Mouse (Mus musculus) frontal cortex, postnatal 10 days (tissue): ENCODE measurements at regions not wholly inside any gene's neighbourhood (a gene's known extent, or its start where the extent isn't known, plus 50 kb on each side); places are given as distances from the start of the nearest gene placed in this dataset.

Experiments used
- DNase-seq, 2 experiments: peaks; one replicate each; pipeline ENCODE4 v3.0.0; 2022; ENCODE audit warnings: low spot score in 2 of 2, mixed read lengths in 1 of 2

GRCm38 (mm10) chr1:183717060-183717459 lies 296.0 kb upstream of the Dusp10 start:
- no peak for DNase-seq

- no peak for DNase-seq
These were observed 264.0 kb upstream of the Dusp10 start for GRCm38 (mm10) chr1:183749126-183749525.

DNA sequence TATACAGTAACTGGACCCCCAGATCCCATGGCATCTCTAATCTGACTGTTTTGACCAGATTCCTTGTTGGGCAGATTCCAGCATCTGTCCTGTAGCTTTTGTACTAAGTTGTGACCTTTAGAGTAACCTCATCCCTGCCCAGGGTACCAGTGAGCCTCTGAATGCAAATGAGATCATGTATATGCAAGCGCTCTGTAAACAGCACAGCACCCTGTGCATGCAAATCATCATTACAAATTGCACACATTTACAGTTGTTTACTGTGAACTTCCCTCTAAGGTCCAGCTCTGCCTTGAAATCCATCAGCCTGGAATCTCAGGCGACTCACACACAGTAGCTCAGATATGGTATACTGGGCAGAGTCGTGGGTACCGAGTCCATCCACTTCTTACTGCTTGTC lies 258.6 kb upstream of the Dusp10 start:
- no peak for DNase-seq

DNA sequence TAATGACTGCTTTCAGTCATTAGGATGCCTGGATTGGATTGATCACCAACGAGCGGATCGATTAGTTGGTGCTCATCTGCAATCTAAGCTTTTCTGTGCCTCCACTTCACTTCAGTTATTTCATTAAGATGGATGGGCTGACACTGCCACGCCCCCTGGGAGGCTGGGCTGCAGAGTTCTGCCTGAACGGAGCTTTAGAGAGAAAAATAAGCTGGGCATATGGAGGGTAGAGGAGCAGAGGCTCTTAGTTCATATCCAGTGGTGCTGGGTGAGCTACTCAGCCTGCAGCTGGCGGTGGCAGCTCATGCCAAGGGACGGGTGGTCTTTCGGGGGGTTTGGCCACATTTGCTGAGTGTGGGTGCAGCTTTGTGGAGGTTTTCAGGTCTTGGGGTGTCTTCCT lies 256.4 kb upstream of the Dusp10 start:
- DNase-seq, result no peak

DNA sequence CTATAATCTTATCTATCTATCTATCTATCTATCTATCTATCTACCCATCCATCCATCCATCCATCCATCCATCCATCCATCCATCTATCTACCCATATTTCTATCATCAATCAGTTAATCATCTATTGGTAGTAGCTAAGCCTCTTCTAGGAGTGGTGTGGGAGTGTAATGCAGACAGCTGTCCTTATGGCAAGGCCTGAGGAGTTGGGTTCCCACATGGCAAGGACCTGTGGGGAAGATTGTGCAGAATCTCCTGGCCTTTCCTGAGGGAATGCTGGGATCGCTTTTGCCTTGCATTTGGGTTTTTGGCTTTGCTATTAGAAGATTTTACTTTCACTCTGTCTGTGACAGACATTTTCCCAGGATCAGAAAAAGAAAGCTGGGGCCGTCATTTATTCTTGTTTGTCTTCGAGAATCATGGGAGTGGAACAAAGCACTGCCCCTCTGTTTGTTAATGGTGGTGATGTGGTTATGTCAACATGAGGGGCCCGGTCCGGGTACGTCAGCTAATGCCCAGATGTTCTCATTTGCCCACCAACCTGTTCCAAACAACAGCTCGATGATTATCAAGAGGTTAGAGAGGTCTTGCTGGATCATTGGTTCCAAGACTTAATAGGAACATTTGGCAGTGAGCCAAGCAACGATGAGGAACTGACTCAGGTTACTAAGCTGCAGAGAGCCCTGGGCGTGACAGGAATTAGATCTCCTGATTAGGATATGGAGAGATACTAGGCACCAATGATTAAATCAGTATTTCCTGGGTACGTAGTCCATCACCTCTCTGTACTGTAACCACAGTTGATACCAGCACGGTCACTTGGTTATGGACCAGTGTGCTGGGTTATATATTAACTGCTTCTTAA lies 249.0 kb upstream of the Dusp10 start:
- no peak for DNase-seq

DNA sequence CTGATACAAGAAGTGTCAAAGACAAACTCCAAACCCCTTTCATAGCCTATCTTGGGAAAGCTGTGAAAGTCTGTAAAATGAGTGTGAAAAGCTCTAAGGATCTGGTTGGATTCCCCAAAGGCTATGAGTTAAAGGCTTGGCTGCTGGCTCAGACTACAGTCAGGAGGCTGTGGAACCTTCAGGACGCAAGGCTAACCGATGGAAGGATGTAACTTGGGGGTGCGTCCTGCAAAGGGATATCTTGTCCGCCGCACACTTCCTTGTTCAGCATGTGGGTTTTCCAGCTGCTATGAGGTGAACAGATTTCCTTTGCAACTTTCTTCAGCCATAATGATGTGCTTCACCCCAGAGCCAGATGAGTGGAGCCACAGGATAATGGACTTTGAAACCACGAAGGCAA lies 240.3 kb upstream of the Dusp10 start:
- DNase-seq, result no peak

GRCm38 (mm10) chr1:183780180-183780579 lies 232.9 kb upstream of the Dusp10 start:
- no peak for DNase-seq

- no peak for DNase-seq
These were observed 232.3 kb upstream of the Dusp10 start for GRCm38 (mm10) chr1:183780779-183781178.

DNA sequence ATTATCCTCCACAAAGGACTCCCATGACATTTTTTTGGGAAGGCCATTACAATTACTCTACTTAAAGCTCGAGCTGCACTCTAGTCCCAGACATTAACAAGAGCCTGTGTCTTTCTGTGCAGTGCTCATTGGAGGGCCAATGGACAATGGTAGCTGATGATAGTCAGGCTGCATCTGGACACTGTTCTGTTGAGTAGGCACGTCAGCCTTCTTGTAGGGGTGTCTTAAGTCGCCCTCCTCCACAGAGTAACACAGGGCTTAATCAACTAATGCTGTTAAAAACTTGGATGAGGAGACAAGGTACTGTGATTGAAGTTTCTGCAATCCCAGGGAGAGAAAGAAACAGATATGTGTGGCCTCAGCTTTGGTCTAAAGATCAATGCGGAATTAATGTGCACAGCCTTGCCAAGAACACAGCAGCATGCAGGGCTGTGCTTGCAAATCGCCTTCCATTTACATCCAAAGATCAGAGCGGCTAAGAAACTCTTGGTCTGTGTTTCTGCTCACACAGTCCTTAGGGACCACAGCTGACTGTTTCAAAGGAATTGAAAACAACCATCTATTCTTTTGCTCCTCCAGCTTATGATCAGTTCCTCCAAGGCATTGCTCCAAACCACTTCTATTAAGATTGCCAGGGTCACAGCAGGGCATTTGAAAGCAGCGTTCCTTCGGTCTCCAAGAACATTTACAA lies 229.5 kb upstream of the Dusp10 start:
- DNase-seq, result no peak

GRCm38 (mm10) chr1:183792230-183792813 lies 220.8 kb upstream of the Dusp10 start:
- no peak for DNase-seq

DNA sequence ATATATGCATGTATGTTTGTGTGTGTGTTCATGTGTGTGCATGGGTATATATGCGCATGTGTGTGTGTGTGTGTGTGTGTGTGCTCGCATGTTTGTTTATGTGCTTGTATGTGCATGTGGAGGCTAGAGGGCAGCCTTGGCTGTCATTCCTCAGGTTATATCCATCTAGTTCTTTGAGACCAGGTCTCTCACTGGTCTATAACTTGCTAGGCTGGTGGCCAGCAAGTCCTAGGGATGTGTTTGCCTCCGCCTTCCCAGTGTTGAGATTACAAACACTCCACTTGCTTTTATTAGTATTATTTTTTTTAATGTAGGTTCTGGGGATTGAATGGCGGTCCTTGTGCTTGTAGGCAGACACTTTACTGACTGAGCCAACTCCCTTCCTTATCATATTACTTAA lies 219.8 kb upstream of the Dusp10 start:
- no peak for DNase-seq

DNA sequence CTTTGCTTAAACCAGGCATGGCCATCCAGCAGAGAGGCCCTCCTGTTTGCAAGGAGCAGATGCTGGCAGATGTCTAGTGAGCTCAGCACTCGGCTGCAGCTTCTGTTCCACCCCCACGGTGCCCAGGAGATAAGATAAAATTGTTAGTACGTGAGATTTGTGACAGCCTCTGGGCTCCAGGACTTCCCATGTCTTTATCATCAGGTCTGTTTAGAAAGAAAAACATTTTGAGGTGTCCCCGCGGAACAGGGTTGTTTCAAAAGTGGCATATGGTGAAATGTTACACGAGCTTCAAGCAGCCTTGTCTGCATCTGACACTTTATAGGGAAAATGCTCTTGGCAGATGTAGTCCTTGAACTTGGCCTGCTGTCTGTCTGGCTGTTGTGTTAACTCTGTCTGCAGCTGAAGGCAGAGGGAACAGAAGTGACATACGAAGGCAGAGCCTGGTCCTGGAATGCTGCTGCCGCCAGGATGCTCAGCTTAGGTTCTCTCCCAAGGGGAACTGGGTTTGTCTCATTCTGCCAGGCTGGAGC lies 219.1 kb upstream of the Dusp10 start:
- peak in 1 of 2 experiments; percentile 27 for DNase-seq

GRCm38 (mm10) chr1:183802351-183802750 lies 210.8 kb upstream of the Dusp10 start:
- DNase-seq, result no peak

GRCm38 (mm10) chr1:183803357-183803756 lies 209.7 kb upstream of the Dusp10 start:
- no peak for DNase-seq

DNA sequence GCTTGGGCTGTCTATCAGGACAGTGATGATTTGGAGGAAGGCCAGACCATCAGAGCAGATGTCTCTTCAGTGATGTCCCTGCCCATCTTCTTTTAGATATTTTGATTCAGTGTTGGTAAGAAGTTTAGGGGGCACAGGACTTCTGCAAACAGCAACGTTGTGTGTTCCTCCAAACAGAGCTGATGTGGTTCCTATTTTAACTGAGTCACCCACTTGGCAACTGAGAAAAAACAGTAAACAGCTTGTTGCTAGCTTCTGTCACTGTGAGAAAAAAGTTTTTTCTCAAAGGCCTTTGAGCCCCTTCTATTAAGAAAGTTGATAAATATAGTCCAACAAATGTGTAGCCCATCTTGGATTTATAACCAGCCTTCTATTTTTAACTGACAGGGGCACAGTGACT lies 209.3 kb upstream of the Dusp10 start:
- DNase-seq, result no peak

- DNase-seq, result no peak
These were observed 208.8 kb upstream of the Dusp10 start for GRCm38 (mm10) chr1:183804295-183804694.

GRCm38 (mm10) chr1:183806864-183807730 lies 206.0 kb upstream of the Dusp10 start:
- DNase-seq, result no peak

DNA sequence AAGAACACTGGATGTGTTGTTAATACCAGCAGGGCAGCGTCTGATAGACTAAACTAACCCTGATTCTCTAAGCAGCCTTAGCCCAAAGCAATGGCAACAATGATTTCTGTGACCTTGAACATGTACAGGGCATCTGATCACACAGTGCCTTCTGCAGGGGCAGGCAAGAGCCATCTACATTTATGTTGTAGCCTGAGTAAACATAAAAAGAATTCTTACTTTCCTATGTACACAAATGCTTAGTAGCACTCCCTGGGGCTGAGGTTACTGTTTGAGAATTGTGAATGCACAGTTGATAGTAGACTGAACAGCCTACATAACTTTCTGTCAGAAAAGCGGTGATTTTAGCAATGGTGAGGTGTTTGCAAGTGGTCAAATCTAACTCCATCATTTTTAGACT lies 204.9 kb upstream of the Dusp10 start:
- no peak for DNase-seq

- peak; percentile 14 to 16 for DNase-seq
These were observed 192.5 kb upstream of the Dusp10 start for GRCm38 (mm10) chr1:183820555-183820954.

- no peak for DNase-seq
These were observed 186.8 kb upstream of the Dusp10 start for GRCm38 (mm10) chr1:183826300-183826699.

- no peak for DNase-seq
These were observed 168.0 kb upstream of the Dusp10 start for GRCm38 (mm10) chr1:183845135-183845534.
